Mouse (Mus musculus): Measurements from ENCODE around the gene Gm26920.
A peak's percentile ranks its signal among the peaks of the same experiment; 100 is the strongest.
"Not testable (repeated sequence)": the region's sequence is repeated elsewhere in the genome, so short reads cannot be mapped to it uniquely, and the experiment has no call there.

Gene Gm26920

GRCm38 (mm10) chr7:30090092-30090969 lies at the start of gene Gm26920, which contains the start of gene Zfp566:
Gm26920 (minus strand) TSS chr7:30090410.
Zfp566 (minus strand) TSS chr7:30090527.
- peak; percentile 94 for DNase-seq (ENCODE audit: low spot score in 2 of 2)

- DNase-seq (ENCODE audit: low spot score in 2 of 2), result no peak
These were observed 46.6 kb upstream of the Gm26920 start for GRCm38 (mm10) chr7:30136826-30137225.

- DNase-seq (ENCODE audit: low spot score in 2 of 2), result no peak
These were observed 42.2 kb upstream of the Gm26920 start for GRCm38 (mm10) chr7:30132396-30132795.

GRCm38 (mm10) chr7:30129900-30130299 lies 39.7 kb upstream of the Gm26920 start:
- no peak for DNase-seq (ENCODE audit: low spot score in 2 of 2)

- no peak for DNase-seq (ENCODE audit: low spot score in 2 of 2)
These were observed 31.9 kb upstream of the Gm26920 start for GRCm38 (mm10) chr7:30122188-30122530.

- peak; percentile 74 to 88 for DNase-seq (ENCODE audit: low spot score in 2 of 2)
These were observed 31.3 kb upstream of the Gm26920 start, which contains the start of gene Zfp382 for GRCm38 (mm10) chr7:30121308-30122187. Zfp382 (plus strand) TSS chr7:30121942.

GRCm38 (mm10) chr7:30117935-30118334 lies 27.7 kb upstream of the Gm26920 start:
- not testable (repeated sequence) for DNase-seq (ENCODE audit: low spot score in 2 of 2)

- DNase-seq (ENCODE audit: low spot score in 2 of 2), result no peak
These were observed 25.9 kb upstream of the Gm26920 start for GRCm38 (mm10) chr7:30116076-30116475.

GRCm38 (mm10) chr7:30099297-30099696 lies 9.1 kb upstream of the Gm26920 start:
- peak; percentile 68 to 70 for DNase-seq (ENCODE audit: low spot score in 2 of 2)

GRCm38 (mm10) chr7:30095551-30096125 lies 5.4 kb upstream of the Gm26920 start:
- DNase-seq (ENCODE audit: low spot score in 2 of 2), result no peak

GRCm38 (mm10) chr7:30094646-30095429 lies 4.6 kb upstream of the Gm26920 start, which contains the start of gene Zfp260:
Zfp260 (plus strand) TSS chr7:30094777.
- DNase-seq (ENCODE audit: low spot score in 2 of 2), result peak; percentile 75 to 80

GRCm38 (mm10) chr7:30093918-30094415 lies 3.8 kb upstream of the Gm26920 start:
- no peak for DNase-seq (ENCODE audit: low spot score in 2 of 2)

- DNase-seq (ENCODE audit: low spot score in 2 of 2), result no peak
These were observed 2.5 kb upstream of the Gm26920 start for GRCm38 (mm10) chr7:30092666-30093065.

- DNase-seq (ENCODE audit: low spot score in 2 of 2), result peak; percentile 11 to 18
These were observed 868 bp upstream of the Gm26920 start for GRCm38 (mm10) chr7:30090970-30091585.

- DNase-seq (ENCODE audit: low spot score in 2 of 2), result no peak
These were observed 805 bp downstream of the Gm26920 start for GRCm38 (mm10) chr7:30089405-30089804.

- no peak for DNase-seq (ENCODE audit: low spot score in 2 of 2)
These were observed 3.7 kb downstream of the Gm26920 start for GRCm38 (mm10) chr7:30086524-30086923.

GRCm38 (mm10) chr7:30072146-30073028 lies 17.8 kb downstream of the Gm26920 start, which contains the start of gene Zfp82:
Zfp82 (minus strand) TSS chr7:30072900.
- peak; percentile 68 to 79 for DNase-seq (ENCODE audit: low spot score in 2 of 2)

- no peak for DNase-seq (ENCODE audit: low spot score in 2 of 2)
These were observed 25.6 kb downstream of the Gm26920 start for GRCm38 (mm10) chr7:30064622-30065021.

GRCm38 (mm10) chr7:30062478-30062877 lies 27.7 kb downstream of the Gm26920 start:
- DNase-seq (ENCODE audit: low spot score in 2 of 2), result no peak

Measured in natural killer cell, adult 2 months (primary cell).